Mouse (Mus musculus) mature B cell (primary cell): Measurements from ENCODE around the gene Slc48a1.

ENCODE experiments used
- in situ Hi-C: fragments of 300-500 bp; cut with MboI; formaldehyde crosslinking; loops from 2 replicates; pipeline ENCODE4 v1.14.3; 2019

Gene Slc48a1

DNA sequence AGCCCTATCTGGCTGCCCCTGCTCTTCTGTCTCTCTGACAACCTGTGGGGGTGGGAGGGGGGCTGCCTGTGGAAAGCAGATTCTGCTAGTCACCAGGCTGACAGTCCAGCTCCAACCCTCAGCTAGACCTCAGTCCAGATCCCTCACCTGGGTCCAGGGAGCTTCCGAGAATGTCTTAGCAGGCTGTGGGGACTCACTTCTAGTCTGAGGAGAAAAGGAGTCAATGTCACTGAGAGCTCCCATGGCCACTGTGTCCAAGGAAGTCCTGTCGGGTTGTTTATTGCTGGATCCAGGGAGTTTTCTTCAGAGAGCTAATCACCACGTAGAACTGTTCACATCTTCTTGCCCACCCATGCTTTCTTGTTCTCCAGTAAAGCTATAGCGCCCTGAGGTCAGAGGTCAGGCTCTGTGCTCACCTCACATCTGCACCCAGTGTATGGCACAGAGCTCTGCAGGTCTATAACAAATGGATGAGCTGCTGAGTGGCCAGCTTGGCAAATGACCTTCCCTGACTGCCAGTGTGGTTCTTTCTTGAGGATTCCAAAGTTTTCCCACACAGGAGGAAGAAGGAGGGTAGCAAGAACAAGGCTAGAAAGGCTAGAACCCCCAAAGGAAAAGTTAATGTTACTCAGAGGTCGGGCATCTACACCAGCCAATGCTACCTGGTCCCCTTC lies 48.4 kb downstream of the Slc48a1 start:
- in situ Hi-C loops: no loop called here

- in situ Hi-C loops: no loop called here
Observed at GRCm38 (mm10) chr15:97827401-97827800, 49.1 kb downstream of the Slc48a1 start.

DNA sequence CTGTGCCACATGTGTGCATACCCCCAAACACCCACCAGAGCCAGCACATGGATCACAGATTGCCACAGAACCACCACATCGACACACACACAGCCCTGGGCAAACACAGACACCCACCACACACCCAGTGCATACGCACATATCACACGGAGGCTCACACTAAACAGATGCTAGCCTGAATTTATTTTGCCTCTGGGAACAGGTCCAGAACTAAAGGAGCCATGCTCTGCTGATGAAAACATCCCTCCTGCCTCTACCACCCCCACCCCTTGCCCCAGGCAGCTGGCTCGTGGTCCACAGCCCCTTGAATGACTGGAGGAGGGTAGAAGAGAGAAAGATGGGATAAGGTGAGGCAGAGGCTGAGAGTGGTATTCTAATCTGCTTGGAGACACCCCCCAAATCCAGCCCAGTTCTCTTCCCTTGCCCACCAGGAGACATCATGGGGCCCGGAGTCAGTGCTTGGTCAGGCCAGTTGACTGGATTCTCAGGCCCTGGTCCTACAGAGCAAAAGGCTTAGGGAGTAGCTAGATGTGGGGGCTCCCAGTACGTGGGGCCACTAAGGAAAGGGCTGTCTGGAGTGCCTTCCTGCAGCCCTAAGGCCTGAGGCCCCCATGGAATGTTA lies 50.0 kb downstream of the Slc48a1 start:
- in situ Hi-C loops: no loop called here

- in situ Hi-C loops: no loop called here
Observed at GRCm38 (mm10) chr15:97828901-97829338, 50.6 kb downstream of the Slc48a1 start.

DNA sequence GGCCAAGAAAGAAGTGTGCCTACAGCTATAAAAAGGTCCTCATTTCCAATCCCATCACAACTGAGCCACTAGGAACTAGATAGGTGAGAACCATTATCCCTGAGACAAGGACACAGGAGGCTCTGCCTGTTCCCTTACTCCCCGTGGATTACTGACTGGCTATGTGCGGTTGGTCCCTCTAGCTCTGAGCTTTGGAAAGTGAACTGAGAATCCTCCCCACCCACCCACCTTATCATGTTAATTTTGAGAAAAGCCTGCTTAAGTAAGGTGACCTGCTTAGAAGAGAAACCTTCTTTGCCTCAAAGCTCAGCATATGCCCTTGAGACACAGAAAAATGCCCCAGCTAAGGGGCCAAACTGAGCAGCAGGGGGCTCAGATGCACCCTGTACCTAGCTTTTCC lies 51.1 kb downstream of the Slc48a1 start:
- in situ Hi-C loops: no loop called here

DNA sequence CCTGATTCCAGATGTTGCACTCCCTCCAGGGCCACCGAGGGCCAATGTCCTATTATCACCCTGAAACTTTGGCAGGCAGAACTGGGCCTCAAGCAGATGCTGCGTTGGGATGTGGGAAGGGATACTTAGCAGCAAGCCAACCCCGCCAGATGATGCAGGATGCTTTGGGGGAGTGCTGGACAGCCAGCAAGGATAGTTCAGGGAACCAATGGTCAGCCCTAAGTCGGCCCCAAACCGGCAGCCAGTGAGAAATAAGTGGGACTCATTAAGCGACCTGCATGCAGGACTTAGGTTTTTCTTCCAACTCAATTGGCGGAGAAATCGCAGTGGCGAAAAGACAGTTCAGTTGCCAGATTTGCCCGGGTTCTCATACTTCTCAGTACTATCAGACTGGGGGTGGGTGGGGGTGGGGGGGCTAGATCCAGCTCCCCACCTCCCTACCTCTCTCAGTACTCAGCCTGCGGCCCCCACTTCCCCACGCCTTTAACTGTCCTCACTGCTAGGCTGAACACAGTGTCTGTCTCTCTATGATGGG lies 52.0 kb downstream of the Slc48a1 start:
- in situ Hi-C loops: no loop called here

- in situ Hi-C loops: no loop called here
Observed at GRCm38 (mm10) chr15:97830788-97831241, 52.5 kb downstream of the Slc48a1 start.

GRCm38 (mm10) chr15:97831242-97831986 lies 53.1 kb downstream of the Slc48a1 start:
- in situ Hi-C loops: no loop called here

- in situ Hi-C loops: no loop called here
Observed at GRCm38 (mm10) chr15:97831987-97832640, 53.8 kb downstream of the Slc48a1 start.

DNA sequence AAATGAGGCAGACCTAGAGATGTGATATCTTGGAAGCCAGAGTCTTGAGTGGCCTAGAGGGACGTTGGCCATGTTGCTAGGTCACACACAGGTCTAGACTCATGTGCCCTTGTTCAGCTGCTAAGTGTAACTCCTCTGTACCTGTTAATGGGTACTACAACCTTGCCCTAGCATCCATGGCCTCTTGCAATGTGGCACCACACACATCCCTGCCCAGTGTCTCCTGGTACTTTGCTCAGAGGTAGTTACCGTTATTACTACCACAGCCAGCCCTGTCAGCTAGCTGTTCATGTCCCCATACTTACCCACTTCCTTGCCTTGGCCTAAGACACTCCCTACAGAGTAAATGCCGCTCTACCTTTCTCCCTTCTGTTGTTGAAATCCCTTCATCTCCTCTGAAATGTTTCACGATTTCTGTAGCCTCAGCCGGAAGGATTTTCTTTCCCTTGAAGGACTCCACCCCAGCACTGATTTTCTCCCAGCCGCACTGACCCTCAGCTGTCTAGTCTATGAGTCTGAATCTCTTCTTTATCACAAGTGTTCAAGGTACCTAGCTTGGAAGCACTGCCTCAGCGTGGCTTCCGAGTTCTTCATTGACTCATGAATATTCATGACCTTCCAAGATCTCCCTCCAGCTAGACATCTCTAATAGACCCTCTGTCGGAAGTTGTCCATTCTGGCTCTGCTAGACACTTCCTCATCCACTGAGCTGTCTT lies 54.6 kb downstream of the Slc48a1 start:
- in situ Hi-C loops: no loop called here

DNA sequence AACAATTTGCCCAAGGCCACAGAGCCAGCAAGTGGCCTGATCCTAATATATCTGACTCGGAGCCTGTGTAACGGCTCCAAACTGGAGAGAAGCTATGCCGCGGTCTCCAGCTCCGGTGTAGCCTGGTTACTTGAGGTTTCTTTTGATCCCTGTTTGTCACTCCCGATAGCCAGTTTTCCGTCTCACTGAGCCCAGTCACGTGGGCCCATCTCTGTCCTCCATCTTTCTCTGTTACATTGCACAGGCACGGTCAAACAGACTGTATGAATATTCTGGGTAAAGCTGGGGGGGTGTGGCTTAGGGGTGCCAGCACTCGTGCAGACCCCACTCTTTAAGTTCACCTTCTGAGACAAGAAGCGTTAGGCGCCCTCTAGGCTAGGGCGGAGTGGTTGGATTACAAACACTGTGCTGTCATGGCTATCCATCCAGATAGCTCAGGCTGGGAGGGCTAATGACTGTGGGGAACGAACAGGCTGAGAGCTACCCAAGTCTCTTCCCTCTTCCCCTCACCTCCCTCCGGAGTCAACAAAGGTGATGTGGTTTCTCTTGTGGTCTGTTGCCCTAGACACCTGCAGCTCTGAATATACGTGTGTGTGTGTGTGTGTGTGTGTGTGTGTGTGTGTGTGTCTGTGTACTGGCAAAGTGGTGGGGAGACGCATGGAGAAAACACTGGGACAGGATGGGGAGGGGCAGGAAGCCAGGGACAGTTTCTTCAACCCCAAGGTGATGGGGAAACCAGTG lies 58.0 kb downstream of the Slc48a1 start:
- in situ Hi-C loops: no loop called here

DNA sequence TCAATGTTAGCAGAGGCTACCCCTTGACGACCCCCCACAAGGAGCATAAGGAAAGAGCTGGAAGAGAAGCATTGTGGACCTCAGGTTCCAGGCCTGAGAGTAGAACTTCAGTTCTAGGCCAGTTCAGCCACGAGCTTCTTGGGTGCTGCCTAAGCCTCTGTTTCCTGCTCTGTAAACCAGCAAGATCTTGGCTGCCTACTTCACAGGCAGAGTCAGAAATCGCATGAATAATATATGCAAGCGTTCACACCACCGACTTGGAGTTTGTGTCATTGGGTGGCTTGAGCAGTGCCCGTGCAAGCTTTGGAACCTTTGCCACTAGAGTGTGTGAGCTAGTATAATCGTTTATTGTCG lies 58.6 kb downstream of the Slc48a1 start:
- in situ Hi-C loops: no loop called here

DNA sequence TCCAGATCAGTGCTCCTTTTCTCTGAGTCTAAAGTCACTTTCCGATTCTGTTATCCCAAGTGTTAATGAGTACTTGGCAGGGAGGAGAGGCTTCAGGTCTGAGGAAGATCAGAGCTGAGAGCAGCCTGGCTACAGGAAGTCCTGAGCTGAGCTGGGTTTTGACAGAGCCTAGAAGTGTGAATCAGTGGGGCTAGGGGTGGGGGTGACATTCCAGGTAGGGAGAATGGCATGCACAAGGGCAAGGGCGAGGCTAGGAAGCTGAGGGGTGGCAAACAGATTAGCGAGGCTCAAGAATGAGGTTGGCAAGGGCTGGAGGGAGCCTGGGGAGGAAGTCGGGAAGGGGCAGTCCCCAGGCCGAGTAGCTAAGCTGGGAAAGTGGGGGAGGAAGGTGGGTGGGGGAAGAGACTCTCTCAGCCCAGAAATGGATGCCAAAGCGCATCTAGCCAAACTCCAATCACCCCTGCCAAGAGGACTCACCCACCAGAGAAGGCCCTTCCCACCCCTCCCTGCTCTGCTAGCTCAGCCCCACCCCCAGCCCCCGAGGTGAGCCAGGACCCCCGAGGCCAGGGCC lies 59.3 kb downstream of the Slc48a1 start:
- in situ Hi-C loops: no loop called here

- in situ Hi-C loops: no loop called here
Observed at GRCm38 (mm10) chr15:97838395-97838794, 60.1 kb downstream of the Slc48a1 start.

DNA sequence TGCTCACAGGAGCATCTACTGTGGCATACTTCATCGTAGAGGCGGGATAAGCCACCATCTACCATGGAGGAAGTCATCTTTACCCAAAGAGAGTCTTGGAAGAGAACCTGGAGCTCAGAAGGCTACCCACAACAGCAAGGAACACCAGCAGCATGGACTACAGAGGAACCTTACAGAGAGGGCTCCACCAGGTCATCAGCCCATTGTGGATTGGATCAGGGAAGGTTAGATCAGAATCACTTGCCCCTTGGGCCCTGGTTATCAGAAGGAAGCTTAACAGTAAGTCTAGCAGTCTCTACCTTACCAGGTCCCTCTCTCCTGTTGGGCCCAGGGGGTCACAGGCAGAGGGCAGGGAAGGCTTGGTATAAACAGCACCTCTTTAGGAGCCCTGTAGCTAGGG lies 60.7 kb downstream of the Slc48a1 start:
- in situ Hi-C loops: no loop called here

DNA sequence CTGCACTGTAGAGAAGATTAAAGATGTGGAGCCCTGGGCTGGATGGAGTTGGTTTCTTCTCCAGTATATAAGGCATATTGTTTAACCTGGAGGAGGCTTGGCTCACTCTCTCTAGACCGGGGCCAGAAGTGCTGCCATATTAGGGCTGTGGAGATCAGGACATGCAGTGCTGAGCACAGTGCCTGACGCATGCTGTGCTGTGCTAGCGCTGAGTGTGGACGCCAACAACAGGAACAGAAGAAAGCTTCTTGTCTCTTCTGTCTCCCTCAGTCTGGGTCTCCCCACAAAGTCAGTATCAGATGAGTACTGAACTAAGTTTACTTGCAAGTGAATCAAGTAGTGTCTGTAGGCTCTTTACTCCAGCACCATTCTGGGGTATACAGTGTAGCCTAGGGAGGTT lies 61.2 kb downstream of the Slc48a1 start:
- in situ Hi-C loops: no loop called here

- in situ Hi-C loops: no loop called here
Observed at GRCm38 (mm10) chr15:97839991-97840455, 61.7 kb downstream of the Slc48a1 start.

- in situ Hi-C loops: no loop called here
Observed at GRCm38 (mm10) chr15:97840781-97841180, 62.5 kb downstream of the Slc48a1 start.

DNA sequence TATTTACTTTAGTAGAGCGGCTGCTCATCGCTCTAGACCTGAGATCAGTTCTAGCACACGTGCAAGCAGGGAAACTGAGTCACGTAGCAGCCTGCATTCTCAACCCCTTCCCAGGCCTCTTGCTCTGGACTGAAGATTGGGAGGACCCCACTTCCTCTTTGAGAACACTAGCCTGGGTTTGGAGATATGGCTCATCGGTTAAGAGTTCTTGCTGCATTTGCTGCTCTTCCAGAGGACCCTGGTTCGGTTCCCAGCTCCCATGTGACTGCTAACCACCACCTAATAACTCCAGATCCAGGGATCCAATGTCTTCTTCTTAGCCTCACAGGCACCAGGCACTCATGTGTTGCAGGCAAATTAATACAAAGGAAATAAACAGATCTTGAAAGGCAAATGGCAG lies 63.1 kb downstream of the Slc48a1 start:
- in situ Hi-C loops: no loop called here

DNA sequence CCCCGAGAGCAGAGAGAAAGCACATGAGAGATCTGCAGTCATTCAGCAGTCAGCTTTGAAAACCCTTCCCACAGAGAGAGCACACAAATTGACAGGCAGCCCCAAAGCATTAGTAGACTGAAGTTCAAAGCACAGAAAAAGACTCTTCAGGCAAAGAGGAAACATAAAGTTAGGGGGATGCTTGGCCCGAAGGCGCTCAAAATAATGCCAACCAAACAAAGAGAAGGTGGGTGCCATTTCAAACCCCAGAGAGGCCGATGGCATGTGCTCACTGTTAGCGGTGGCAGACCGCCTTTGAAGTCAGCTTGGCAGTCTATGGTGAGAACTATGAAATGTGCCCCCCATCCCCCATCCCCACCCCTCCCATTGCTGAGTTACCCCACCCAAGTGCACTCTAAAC lies 63.7 kb downstream of the Slc48a1 start:
- in situ Hi-C loops: no loop called here
